Mouse (Mus musculus) liver, postnatal 0 days (tissue): ENCODE measurements around the gene Paxx. TPM values are rescaled to one million over a fixed set of nuclear protein-coding genes. Genes with fewer than 3 reads are reported as not detected.
A peak's percentile ranks its signal among the peaks of the same experiment; 100 is the strongest.

Experiments used
- ATAC-seq: fragments of 200-750 bp; cut with Nextera tagmentation; 2 replicates; pipeline ENCODE4 v1.8.0; 2017; ENCODE audit warnings: mild to moderate bottlenecking, moderate library complexity
- DNase-seq: peaks from one replicate; pipeline ENCODE4 v3.0.0-alpha.2; 2016
- H3K27ac ChIP-seq: fragments of 300-500 bp; sonication (generic); 2 replicates; pipeline ENCODE4 v1.5.1; 2014; ENCODE audit warnings: antibody characterized with exemption, moderate library complexity, mild to moderate bottlenecking, low read depth
- H3K27me3 ChIP-seq: fragments of 300-500 bp; sonication (generic); 2 replicates; pipeline ENCODE4 v1.6.1; 2014; ENCODE audit warnings: low read length, control low read depth, mixed read lengths; ENCODE audit not compliant: insufficient read depth
- H3K36me3 ChIP-seq: fragments of 300-500 bp; sonication (generic); replicated peaks from 2 replicates; pipeline ENCODE4 v1.6.1; 2014; ENCODE audit warnings: mild to moderate bottlenecking, control low read depth, low read length, moderate library complexity, mixed read lengths; ENCODE audit not compliant: insufficient read depth
- H3K4me1 ChIP-seq: fragments of 300-500 bp; sonication (generic); 2 replicates; pipeline ENCODE4 v1.6.1; 2014; ENCODE audit warnings: antibody characterized with exemption, mild to moderate bottlenecking, control low read depth; ENCODE audit not compliant: insufficient read depth
- H3K4me2 ChIP-seq: fragments of 300-500 bp; sonication (generic); 2 replicates; pipeline ENCODE4 v1.6.1; 2014; ENCODE audit warnings: low read depth, mild to moderate bottlenecking, low read length, moderate library complexity, mixed read lengths
- H3K4me3 ChIP-seq: fragments of 300-500 bp; sonication (generic); 2 replicates; pipeline ENCODE4 v1.5.1; 2014; ENCODE audit warnings: low read depth, low read length
- H3K9ac ChIP-seq: fragments of 300-500 bp; sonication (generic); replicated peaks from 2 replicates; pipeline ENCODE4 v1.6.1; 2014; ENCODE audit warnings: mild to moderate bottlenecking, moderate library complexity
- H3K9me3 ChIP-seq: fragments of 300-500 bp; sonication (generic); 2 replicates; pipeline ENCODE4 v1.6.1; 2016; ENCODE audit warnings: mild to moderate bottlenecking, control low read depth, low read length, mixed read lengths
- CTCF ChIP-seq: sonication (generic); IDR thresholded peaks from 2 replicates; pipeline ENCODE4 v1.5.1; 2016; ENCODE audit warnings: antibody characterized with exemption, low read depth
- EP300 ChIP-seq: IDR thresholded peaks from 2 replicates; pipeline ENCODE4 v1.6.1; 2016; ENCODE audit warnings: antibody characterized with exemption, low read depth, mild to moderate bottlenecking
- WGBS: fragments of 180-500 bp; shearing (Covaris S2); extraction: QIAGEN DNeasy Blood & Tissue Kit; methylation state at CpG from one replicate; pipeline ENCODE4 v1.1.7; 2014; ENCODE audit not compliant: insufficient replicate concordance; 5-methylcytosine and 5-hydroxymethylcytosine counted together
- polyA plus RNA-seq: library from polyadenylated mRNA; unstranded; fragments of >200 nt; fragmentation: Nextera tagmentation; extraction: Ambion mirVana; gene quantifications from 2 replicates; pipeline ENCODE4 v1.2.1, GENCODE M21; 2015

Paxx gene
- polyA plus RNA-seq, 1 experiment from 2014 or later, result 14.7 TPM

DNA sequence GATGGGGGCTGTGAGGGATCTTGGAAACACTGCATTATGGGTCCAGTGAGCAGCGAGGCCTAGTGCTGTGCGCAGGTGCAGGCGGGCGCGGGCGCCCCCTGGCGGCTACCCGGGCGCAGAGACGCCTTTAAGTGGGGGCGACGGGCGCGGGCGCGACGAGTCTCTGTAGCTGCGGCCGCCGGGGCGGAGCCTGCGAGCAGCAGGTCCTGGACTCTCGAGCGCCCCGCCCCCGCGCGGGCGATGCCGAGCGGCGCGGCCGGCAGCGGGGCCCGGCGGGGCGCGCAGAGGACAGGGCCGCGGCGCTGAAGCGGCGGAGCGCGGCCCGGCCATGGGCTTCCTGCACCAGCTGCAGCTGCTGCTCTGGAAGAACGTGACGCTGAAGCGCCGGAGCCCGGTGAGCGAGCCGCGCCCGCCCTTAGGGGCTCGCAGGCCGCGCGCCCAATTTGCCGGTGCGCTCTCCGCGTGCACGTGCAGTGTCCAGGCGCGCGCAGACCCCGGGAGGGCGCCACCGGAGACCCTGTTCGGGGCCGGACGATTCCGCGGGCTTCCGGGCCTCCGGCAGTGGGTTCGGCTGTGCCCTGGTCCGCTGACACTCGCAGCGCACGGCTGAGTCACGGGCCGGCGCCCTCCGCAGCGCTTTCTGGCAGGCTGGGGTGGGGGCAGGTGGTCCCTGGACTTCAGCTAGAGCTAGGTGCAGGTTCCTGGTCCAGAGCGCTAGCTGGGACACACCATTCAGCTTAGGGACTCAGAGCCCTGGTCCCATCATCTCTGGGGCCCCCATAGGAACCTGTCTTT lies 32.3 kb downstream of the Paxx start, which contains the start of gene Abca2:
Abca2 (plus strand) TSS at position 262 of the 795 bp plus-strand sequence.
- ATAC-seq, result peak; percentile 89
- peak within 1 kb of the TSS; percentile 59 for H3K4me3 ChIP-seq
- 1% methylated on average over 71 of the region's 89 CpGs for WGBS
- H3K27me3 ChIP-seq, result peaks cover 3% of the 10 kb centered on the region; the same call in 1 of the 2 replicates
- H3K9ac ChIP-seq, result peak within 1 kb of the TSS; percentile 68
- peak within 1 kb of the TSS; percentile 100 for H3K4me2 ChIP-seq
- peaks cover 9% of the 10 kb centered on the region; the same call in 1 of the 2 replicates for H3K4me1 ChIP-seq
- no peaks in the 10 kb centered on the region for H3K36me3 ChIP-seq
- no peak for TF ChIP-seq EP300
- peak; percentile 94 for TF ChIP-seq CTCF
- H3K27ac ChIP-seq, result no peak within 1 kb of the TSS
- H3K9me3 ChIP-seq, result no peaks in the 10 kb centered on the region
- DNase-seq, result peak; percentile 93

DNA sequence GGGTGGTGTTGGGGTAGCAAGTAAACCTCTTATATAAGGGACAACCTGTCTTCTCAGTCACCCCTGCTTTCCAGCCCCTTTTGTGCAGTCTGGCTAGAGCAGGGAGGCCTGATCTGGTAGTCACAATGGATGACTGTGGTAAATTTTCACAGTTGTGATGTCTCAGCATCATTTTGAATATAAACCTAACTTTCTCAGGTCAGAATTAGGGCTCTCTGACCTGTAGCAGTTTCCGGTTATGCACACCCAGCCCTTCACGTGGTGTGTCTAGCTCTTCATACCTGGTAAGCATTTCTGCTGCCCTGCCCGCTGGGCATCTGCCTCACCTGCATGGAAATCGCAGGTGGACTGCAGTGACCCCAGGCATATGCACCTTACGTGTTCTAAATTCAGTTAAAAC lies 33.6 kb downstream of the Paxx start:
- H3K9me3 ChIP-seq, result no peaks in the 10 kb centered on the region
- H3K27me3 ChIP-seq, result peaks cover 3% of the 10 kb centered on the region; the same call in 1 of the 2 replicates
- H3K4me1 ChIP-seq, result peaks cover 12% of the 10 kb centered on the region; the same call in 1 of the 2 replicates
- no peak overlapping the region for H3K4me3 ChIP-seq
- no peaks in the 10 kb centered on the region for H3K36me3 ChIP-seq
- no peak overlapping the region for H3K27ac ChIP-seq
- H3K9ac ChIP-seq, result no peak overlapping the region
- no peak for ATAC-seq
- TF ChIP-seq EP300, result no peak
- TF ChIP-seq CTCF, result no peak
- DNase-seq, result no peak
- WGBS, result 82% methylated on average over 5 of the region's 5 CpGs
- no peak overlapping the region for H3K4me2 ChIP-seq

DNA sequence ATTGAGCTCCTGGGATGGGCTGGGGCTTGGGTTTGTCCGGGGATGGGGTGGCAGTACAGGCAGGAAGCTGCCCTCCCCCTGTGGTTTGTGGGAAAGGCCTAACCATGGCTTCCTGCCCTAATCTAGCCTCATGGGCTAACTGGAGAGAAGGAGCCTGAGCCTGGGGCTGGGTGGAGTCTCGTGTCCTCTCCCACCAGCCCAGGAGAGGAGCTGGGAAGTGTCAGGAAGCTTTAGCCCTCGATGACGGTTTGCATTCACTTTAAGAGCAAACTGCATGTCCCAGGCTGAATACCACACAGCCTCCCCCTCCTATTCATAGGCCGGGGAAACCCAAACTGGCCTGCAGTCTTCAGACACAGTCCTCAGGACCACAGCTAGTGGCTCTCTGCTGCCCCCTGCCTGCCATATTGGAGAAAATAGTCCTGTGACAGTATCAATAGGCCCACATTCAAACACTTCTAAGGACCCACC lies 34.1 kb downstream of the Paxx start:
- H3K4me1 ChIP-seq, result peaks cover 12% of the 10 kb centered on the region; the same call in 1 of the 2 replicates
- no peak overlapping the region for H3K9ac ChIP-seq
- ATAC-seq (peak; percentile 11; the same call in 1 of the 2 replicates), DNase-seq (peak; percentile 85)
- no peak overlapping the region for H3K4me3 ChIP-seq
- no peaks in the 10 kb centered on the region for H3K36me3 ChIP-seq
- peaks cover 3% of the 10 kb centered on the region; the same call in 1 of the 2 replicates for H3K27me3 ChIP-seq
- WGBS, result 9% methylated on average over 5 of the region's 5 CpGs
- TF ChIP-seq EP300 (no peak), CTCF (peak; percentile 95)
- H3K9me3 ChIP-seq, result no peaks in the 10 kb centered on the region
- H3K4me2 ChIP-seq, result no peak overlapping the region
- H3K27ac ChIP-seq, result no peak overlapping the region; the same call in 1 of the 2 replicates

DNA sequence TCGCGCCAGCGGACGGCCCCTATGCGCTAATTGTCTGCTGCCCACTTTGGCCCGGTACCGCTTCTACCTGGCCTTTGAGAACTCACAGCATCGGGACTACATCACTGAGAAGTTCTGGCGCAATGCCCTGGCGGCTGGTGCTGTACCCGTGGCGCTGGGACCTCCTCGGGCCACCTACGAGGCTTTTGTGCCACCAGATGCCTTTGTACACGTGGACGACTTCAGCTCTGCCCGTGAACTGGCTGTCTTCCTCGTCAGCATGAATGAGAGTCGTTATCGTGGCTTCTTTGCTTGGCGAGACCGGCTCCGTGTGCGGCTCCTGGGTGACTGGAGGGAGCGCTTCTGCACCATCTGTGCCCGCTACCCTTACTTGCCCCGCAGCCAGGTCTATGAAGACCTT lies 35.4 kb downstream of the Paxx start:
- no peak overlapping the region for H3K9ac ChIP-seq
- ATAC-seq (no peak), DNase-seq (no peak)
- H3K9me3 ChIP-seq, result no peaks in the 10 kb centered on the region
- H3K27me3 ChIP-seq, result peaks cover 3% of the 10 kb centered on the region; the same call in 1 of the 2 replicates
- TF ChIP-seq EP300 (no peak), CTCF (no peak)
- no peak overlapping the region for H3K4me2 ChIP-seq
- no peak overlapping the region for H3K27ac ChIP-seq
- H3K4me3 ChIP-seq, result no peak overlapping the region
- H3K36me3 ChIP-seq, result no peaks in the 10 kb centered on the region
- 67% methylated on average over 27 of the region's 27 CpGs for WGBS
- peaks cover 12% of the 10 kb centered on the region; the same call in 1 of the 2 replicates for H3K4me1 ChIP-seq

DNA sequence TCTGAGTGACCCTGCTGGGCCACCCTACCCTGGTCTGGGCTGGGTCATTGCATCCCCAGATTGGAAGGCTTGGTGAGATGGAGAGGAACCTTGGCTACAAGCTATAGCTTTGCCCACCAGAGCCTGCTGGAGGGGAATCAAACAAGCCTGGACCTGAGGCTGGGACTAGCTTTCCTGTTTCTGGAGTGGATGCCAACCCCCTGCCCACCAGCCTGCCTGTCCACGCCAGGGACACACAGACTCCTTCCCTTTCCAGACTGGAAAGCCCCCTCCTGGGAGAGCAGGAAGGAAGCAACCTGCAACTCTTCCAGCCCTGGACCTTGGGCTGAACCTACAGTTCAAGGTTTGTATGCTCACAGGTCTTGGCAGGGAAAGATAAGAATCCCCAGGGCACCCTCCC lies 37.3 kb downstream of the Paxx start:
- Histone ChIP-seq H3K9ac (no peak overlapping the region), H3K4me2 (peak overlapping the region; percentile 29; the same call in 1 of the 2 replicates), H3K4me1 (0 out of 2 replicates have a peak, but pooled peaks cover 6% of the 10 kb centered on the region), H3K27ac (peak overlapping the region; percentile 39), H3K9me3 (no peaks in the 10 kb centered on the region), H3K27me3 (peaks cover 3% of the 10 kb centered on the region; the same call in 1 of the 2 replicates), H3K36me3 (no peaks in the 10 kb centered on the region), H3K4me3 (no peak overlapping the region)
- no peak for TF ChIP-seq CTCF
- TF ChIP-seq EP300, result no peak
- 50% methylated on average over 1 of the region's 1 CpGs for WGBS
- DNase-seq (no peak), ATAC-seq (no peak)

DNA sequence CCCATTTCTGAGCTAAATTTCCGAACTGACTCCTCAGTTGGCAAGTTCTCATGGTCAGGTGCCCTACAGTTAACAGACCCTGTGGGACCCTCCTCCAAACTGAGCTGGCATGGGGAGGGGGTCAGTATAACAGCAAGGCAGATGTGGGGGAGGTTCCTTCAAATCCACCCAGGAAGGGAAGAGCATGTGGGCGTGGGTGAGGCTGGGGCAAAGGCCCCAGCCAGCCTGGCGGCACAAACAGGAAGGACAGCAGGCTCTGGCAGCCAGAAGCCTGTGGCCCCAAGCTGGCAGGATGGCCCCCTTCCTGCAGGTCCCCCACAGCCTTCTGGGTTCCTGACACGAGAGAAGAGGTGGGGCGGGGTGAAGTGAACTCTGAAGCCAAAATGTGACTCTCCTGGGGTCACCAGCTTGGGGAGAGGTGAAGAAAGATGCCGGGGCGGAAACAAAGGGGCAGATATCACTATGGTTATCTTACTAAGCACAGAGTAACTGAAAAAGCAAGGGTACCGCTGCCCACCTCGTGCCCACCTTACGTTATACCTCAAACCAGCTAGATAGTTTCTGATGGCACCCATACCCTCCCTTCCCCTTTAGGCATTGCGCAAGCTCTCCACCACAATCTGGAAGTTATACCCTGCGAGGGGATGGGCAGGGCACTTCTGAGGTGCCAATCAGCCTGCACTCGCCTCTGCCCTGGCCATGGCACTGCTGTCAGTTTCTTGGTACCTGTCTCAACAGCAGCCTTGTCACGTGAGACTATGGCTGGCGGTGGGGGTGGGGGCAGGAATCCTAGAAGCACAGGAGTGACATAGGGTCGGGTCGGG lies 38.1 kb downstream of the Paxx start, which contains the start of gene Fut7:
Fut7 (plus strand) TSS at position 681 of the 824 bp plus-strand sequence.
- Histone ChIP-seq H3K9ac (no peak within 1 kb of the TSS), H3K27me3 (peaks cover 3% of the 10 kb centered on the region; the same call in 1 of the 2 replicates), H3K4me1 (0 out of 2 replicates have a peak, but pooled peaks cover 3% of the 10 kb centered on the region), H3K4me2 (peak within 1 kb of the TSS; percentile 29), H3K9me3 (no peaks in the 10 kb centered on the region), H3K4me3 (no peak within 1 kb of the TSS), H3K36me3 (no peaks in the 10 kb centered on the region), H3K27ac (peak within 1 kb of the TSS; percentile 69)
- TF ChIP-seq EP300 (no peak), CTCF (no peak)
- WGBS, result 19% methylated on average over 17 of the region's 17 CpGs
- DNase-seq (peak; percentile 59), ATAC-seq (peak; percentile 54)
